In genomic region chr3:79858221-79858620, GRCm38 (mm10) we compare ENCODE assay signal across 27 mouse cellular contexts. TPM values are rescaled to one million over a fixed set of nuclear protein-coding genes. Genes with fewer than 3 reads are reported as not detected.
DNase-seq lines count a peak whose midpoint lies in the region; ATAC-seq and TF ChIP-seq lines count a peak whose summit lies in the region.
"Had no signal": no experiment of that assay in that cellular context is flagged by ENCODE, and none has a peak within 500 bp of the region (broad histone marks: within the 10 kb centered on the region; RNA-seq: fewer than 3 reads in every experiment).

No protein-coding gene starts in this region.

- H3K36me3 ChIP-seq in forebrain, embryonic 13.5 days (ENCODE audit: poor library complexity, severe bottlenecking): no peaks in the 10 kb centered on the region
- no peaks in the 10 kb centered on the region for H3K36me3 ChIP-seq in forebrain, embryonic 11.5 days (ENCODE audit: control insufficient read depth, insufficient read depth, low read length)
- no peaks in the 10 kb centered on the region for H3K36me3 ChIP-seq in forebrain, embryonic 15.5 days
- no peaks in the 10 kb centered on the region for H3K36me3 ChIP-seq in forebrain, embryonic 10.5 days (replicated peaks)
- H3K36me3 ChIP-seq in midbrain, embryonic 16.5 days (ENCODE audit: control insufficient read depth, insufficient read depth, low read length): no peaks in the 10 kb centered on the region
- no peaks in the 10 kb centered on the region for H3K36me3 ChIP-seq in midbrain, postnatal 0 days (ENCODE audit: insufficient read depth, low read length)
- H3K36me3 ChIP-seq: embryonic facial prominence, embryonic 13.5 days; embryonic facial prominence, embryonic 15.5 days; G1E had no signal

- intact Hi-C loops in heart, postnatal 25 days (cut with DNase I): no loop called here

- TF ChIP-seq CTCF in midbrain, postnatal 0 days (IDR thresholded peaks at IDR 0.05): no peak

- peak; percentile 64 for ATAC-seq in forebrain, embryonic 13.5 days
- ATAC-seq in forebrain, embryonic 11.5 days (replicated peaks; ENCODE audit: low FRiP score): no peak
- peak; percentile 62 for ATAC-seq in forebrain, embryonic 15.5 days (replicated peaks)
- ATAC-seq in midbrain, embryonic 16.5 days: no peak
- ATAC-seq in midbrain, postnatal 0 days (ENCODE audit: low FRiP score): no peak
- ATAC-seq: activated CD4-positive, CD25-positive, alpha-beta regulatory T cell, adult 4 months; CD4-positive, CD25-positive, alpha-beta regulatory T cell, adult 4 months; Patski had no signal

- H3K4me1 ChIP-seq in forebrain, embryonic 13.5 days: peaks cover 11% of the 10 kb centered on the region; the same call in 1 of the 2 replicates
- no peaks in the 10 kb centered on the region for H3K4me1 ChIP-seq in forebrain, embryonic 11.5 days (replicated peaks; ENCODE audit: control insufficient read depth, insufficient read depth, low read length)
- H3K4me1 ChIP-seq in forebrain, embryonic 15.5 days: peaks cover 6% of the 10 kb centered on the region; the same call in 1 of the 2 replicates
- 0 out of 2 replicates have a peak, but pooled peaks cover 2% of the 10 kb centered on the region for H3K4me1 ChIP-seq in forebrain, embryonic 10.5 days
- H3K4me1 ChIP-seq in midbrain, embryonic 16.5 days (ENCODE audit: control insufficient read depth, insufficient read depth, low read length): 0 out of 2 replicates have a peak, but pooled peaks cover 2% of the 10 kb centered on the region
- no peaks in the 10 kb centered on the region for H3K4me1 ChIP-seq in midbrain, postnatal 0 days (ENCODE audit: insufficient read depth, low read length)
- H3K4me1 ChIP-seq: embryonic facial prominence, embryonic 13.5 days; embryonic facial prominence, embryonic 15.5 days had no signal

- no peak overlapping the region for H3K9ac ChIP-seq in forebrain, embryonic 13.5 days
- H3K9ac ChIP-seq in forebrain, embryonic 11.5 days (ENCODE audit: low read length): no peak overlapping the region
- no peak overlapping the region for H3K9ac ChIP-seq in forebrain, embryonic 15.5 days (replicated peaks)
- no peak overlapping the region for H3K9ac ChIP-seq in midbrain, embryonic 16.5 days (ENCODE audit: low read depth, low read length)
- no peak overlapping the region for H3K9ac ChIP-seq in midbrain, postnatal 0 days (replicated peaks; ENCODE audit: low read length, poor library complexity, severe bottlenecking)
- H3K9ac ChIP-seq: embryonic facial prominence, embryonic 13.5 days; embryonic facial prominence, embryonic 15.5 days had no signal

- H3K27ac ChIP-seq in forebrain, embryonic 13.5 days: 0 out of 2 replicates have a peak overlapping the region, but pooled peaks have one; percentile 7
- no peak overlapping the region for H3K27ac ChIP-seq in forebrain, embryonic 11.5 days (ENCODE audit: low read depth, low read length)
- H3K27ac ChIP-seq in forebrain, embryonic 15.5 days (replicated peaks): no peak overlapping the region
- no peak overlapping the region for H3K27ac ChIP-seq in forebrain, embryonic 10.5 days
- H3K27ac ChIP-seq in midbrain, embryonic 16.5 days (ENCODE audit: low read length): 0 out of 2 replicates have a peak overlapping the region, but pooled peaks have one; percentile 28
- H3K27ac ChIP-seq in midbrain, postnatal 0 days (ENCODE audit: low read depth, low read length): no peak overlapping the region
- H3K27ac ChIP-seq: embryonic facial prominence, embryonic 13.5 days; embryonic facial prominence, embryonic 15.5 days had no signal

- H3K4me3 ChIP-seq in forebrain, embryonic 13.5 days: no peak overlapping the region
- no peak overlapping the region for H3K4me3 ChIP-seq in forebrain, embryonic 11.5 days (ENCODE audit: low read depth, low read length)
- H3K4me3 ChIP-seq in forebrain, embryonic 15.5 days: no peak overlapping the region
- no peak overlapping the region for H3K4me3 ChIP-seq in forebrain, embryonic 10.5 days
- no peak overlapping the region for H3K4me3 ChIP-seq in midbrain, embryonic 16.5 days (ENCODE audit: low read depth, low read length)
- no peak overlapping the region for H3K4me3 ChIP-seq in midbrain, postnatal 0 days (ENCODE audit: low read depth, low read length)
- H3K4me3 ChIP-seq: embryonic facial prominence, embryonic 13.5 days; embryonic facial prominence, embryonic 15.5 days; erythroblast, embryonic 14.5 days had no signal

- DNase-seq in forebrain, embryonic 11.5 days (ENCODE audit: low spot score): no peak
- no peak for DNase-seq in forebrain, embryonic 10.5 days (ENCODE audit: extremely low spot score, low spot score)
- peak; percentile 43 for DNase-seq in heart, adult 11 months
- no peak for DNase-seq in heart, postnatal 25 days (ENCODE audit: low spot score)
- DNase-seq in midbrain, postnatal 0 days (ENCODE audit: low spot score): no peak
- DNase-seq: adrenal gland, adult 8-10 months; adrenal gland, postnatal 14 days; adrenal gland, postnatal 36 days; B cell, adult 2 months; cerebellum, adult 11 months; cerebellum, adult 18-20 months; cerebellum, adult 8-10 months; cerebellum, adult 9-11 months; cerebellum, postnatal 14 days; cerebellum, postnatal 36 days; embryo, embryonic 11 days had no signal

- H3K27me3 ChIP-seq in forebrain, embryonic 13.5 days: no peaks in the 10 kb centered on the region
- H3K27me3 ChIP-seq in forebrain, embryonic 11.5 days (ENCODE audit: control insufficient read depth, insufficient read depth, low read length): no peaks in the 10 kb centered on the region
- no peaks in the 10 kb centered on the region for H3K27me3 ChIP-seq in forebrain, embryonic 15.5 days
- H3K27me3 ChIP-seq in forebrain, embryonic 10.5 days (ENCODE audit: poor library complexity, severe bottlenecking): no peaks in the 10 kb centered on the region
- no peaks in the 10 kb centered on the region for H3K27me3 ChIP-seq in midbrain, embryonic 16.5 days (ENCODE audit: control insufficient read depth, insufficient read depth, low read depth, low read length)
- H3K27me3 ChIP-seq in midbrain, postnatal 0 days (ENCODE audit: insufficient read depth, low read length): no peaks in the 10 kb centered on the region
- H3K27me3 ChIP-seq: CH12.LX; embryonic facial prominence, embryonic 13.5 days; embryonic facial prominence, embryonic 15.5 days; Patski had no signal

- WGBS in forebrain, embryonic 13.5 days: 44% methylated on average over 3 of the region's 3 CpGs
- 64% methylated on average over 3 of the region's 3 CpGs for WGBS in forebrain, embryonic 11.5 days
- WGBS in forebrain, embryonic 15.5 days: 27% methylated on average over 3 of the region's 3 CpGs
- WGBS in forebrain, embryonic 10.5 days: 77% methylated on average over 3 of the region's 3 CpGs
- WGBS in midbrain, embryonic 16.5 days: 53% methylated on average over 3 of the region's 3 CpGs
- WGBS in midbrain, postnatal 0 days: 62% methylated on average over 3 of the region's 3 CpGs

- H3K4me2 ChIP-seq in forebrain, embryonic 13.5 days: no peak overlapping the region
- no peak overlapping the region for H3K4me2 ChIP-seq in forebrain, embryonic 11.5 days (ENCODE audit: low read depth, low read length, severe bottlenecking)
- H3K4me2 ChIP-seq in forebrain, embryonic 15.5 days (replicated peaks): no peak overlapping the region
- no peak overlapping the region for H3K4me2 ChIP-seq in midbrain, embryonic 16.5 days (ENCODE audit: low read length)
- no peak overlapping the region for H3K4me2 ChIP-seq in midbrain, postnatal 0 days (ENCODE audit: low read depth, low read length, poor library complexity, severe bottlenecking)
- H3K4me2 ChIP-seq: embryonic facial prominence, embryonic 13.5 days; embryonic facial prominence, embryonic 15.5 days had no signal

- no peaks in the 10 kb centered on the region for H3K9me3 ChIP-seq in forebrain, embryonic 13.5 days (replicated peaks)
- no peaks in the 10 kb centered on the region for H3K9me3 ChIP-seq in forebrain, embryonic 11.5 days (ENCODE audit: control insufficient read depth, low read length)
- H3K9me3 ChIP-seq in forebrain, embryonic 15.5 days: no peaks in the 10 kb centered on the region
- H3K9me3 ChIP-seq in forebrain, embryonic 10.5 days: no peaks in the 10 kb centered on the region
- H3K9me3 ChIP-seq in midbrain, embryonic 16.5 days (replicated peaks; ENCODE audit: control insufficient read depth, low read length, poor library complexity, severe bottlenecking): no peaks in the 10 kb centered on the region
- no peaks in the 10 kb centered on the region for H3K9me3 ChIP-seq in midbrain, postnatal 0 days (ENCODE audit: low read length)
- H3K9me3 ChIP-seq: embryonic facial prominence, embryonic 13.5 days; embryonic facial prominence, embryonic 15.5 days; G1E had no signal

RNA-seq across cellular contexts. Expression of gene Tmem144, which starts 5.6 kb away (rescaled TPM):
- polyA plus RNA-seq in forebrain, embryonic 13.5 days (2015; fragmentation: Nextera tagmentation; extraction: Ambion mirVana): 3.3 and 4.0 TPM in 2 replicates
- polyA plus RNA-seq in forebrain, embryonic 11.5 days (2014; fragmentation: Nextera tagmentation; extraction: Ambion mirVana): 3.5 and 4.2 TPM in 2 replicates
- 1.6 and 1.8 TPM in 2 replicates for polyA plus RNA-seq in forebrain, embryonic 15.5 days (2015; fragmentation: Nextera tagmentation; extraction: Ambion mirVana)
- polyA plus RNA-seq in forebrain, embryonic 10.5 days (2016; fragmentation: Nextera tagmentation; extraction: Ambion mirVana): 3.7 and 4.1 TPM in 2 replicates
- 1 to 10 TPM; 8.1 to 9.1 TPM for total RNA-seq in heart, postnatal 25 days (2021)
- 1.2 and 1.3 TPM in 2 replicates for polyA plus RNA-seq in midbrain, embryonic 16.5 days (2015; fragmentation: Nextera tagmentation; extraction: Ambion mirVana)
- 1.2 and 1.9 TPM in 2 replicates for total RNA-seq in midbrain, postnatal 0 days (2014; rRNA removed)
- polyA plus RNA-seq in midbrain, postnatal 0 days (2015; fragmentation: Nextera tagmentation; extraction: Ambion mirVana): 1.8 and 2.4 TPM in 2 replicates
- polyA plus RNA-seq: activated CD4-positive, CD25-positive, alpha-beta regulatory T cell, adult 4 months; CD4-positive, CD25-positive, alpha-beta regulatory T cell, adult 4 months; erythroblast, embryonic 14.5 days had no signal

RNA-seq across cellular contexts. Expression of gene Fam198b, which starts 26.1 kb away (rescaled TPM):
- polyA plus RNA-seq in forebrain, embryonic 13.5 days (2015; fragmentation: Nextera tagmentation; extraction: Ambion mirVana): 0.79 and 2.4 TPM in 2 replicates
- polyA plus RNA-seq in forebrain, embryonic 11.5 days (2014; fragmentation: Nextera tagmentation; extraction: Ambion mirVana): 1.1 and 1.7 TPM in 2 replicates
- 0.88 and 2.4 TPM in 2 replicates for polyA plus RNA-seq in forebrain, embryonic 15.5 days (2015; fragmentation: Nextera tagmentation; extraction: Ambion mirVana)
- 0.91 and 2.1 TPM in 2 replicates for polyA plus RNA-seq in forebrain, embryonic 10.5 days (2016; fragmentation: Nextera tagmentation; extraction: Ambion mirVana)
- 10 to 100 TPM; 23.8 to 27.7 TPM for total RNA-seq in heart, postnatal 25 days (2021)
- 0.59 and 0.80 TPM in 2 replicates for polyA plus RNA-seq in midbrain, embryonic 16.5 days (2015; fragmentation: Nextera tagmentation; extraction: Ambion mirVana)
- total RNA-seq in midbrain, postnatal 0 days (2014; rRNA removed): 0.94 and 1.3 TPM in 2 replicates
- 0.65 and 1.3 TPM in 2 replicates for polyA plus RNA-seq in midbrain, postnatal 0 days (2015; fragmentation: Nextera tagmentation; extraction: Ambion mirVana)
- polyA plus RNA-seq: CD4-positive, CD25-positive, alpha-beta regulatory T cell, adult 4 months had no signal

Comparison
In these comparisons a context has a peak if more than half of its experiments do, and no peak if none do; other contexts are left out.
1. ATAC-seq: peak in forebrain, embryonic 13.5 days (single experiment) and forebrain, embryonic 15.5 days (single experiment); none in forebrain, embryonic 11.5 days (single experiment), midbrain, embryonic 16.5 days (single experiment) and midbrain, postnatal 0 days (single experiment).
2. H3K27ac ChIP-seq: peak in forebrain, embryonic 13.5 days (single experiment) and midbrain, embryonic 16.5 days (single experiment); none in forebrain, embryonic 11.5 days (single experiment), forebrain, embryonic 15.5 days (single experiment), forebrain, embryonic 10.5 days (single experiment) and midbrain, postnatal 0 days (single experiment).